In genomic region chr5:101852116-101852680, GRCm38 (mm10) we compare ENCODE assay signal across 18 mouse cellular contexts.
"Had no signal": no experiment of that assay in that cellular context is flagged by ENCODE, and none has a peak within 500 bp of the region (broad histone marks: within the 10 kb centered on the region; RNA-seq: fewer than 3 reads in every experiment).

No protein-coding gene starts in this region.

- H3K27me3 ChIP-seq: kidney, embryonic 15.5 days; lung, embryonic 15.5 days; midbrain, embryonic 12.5 days; midbrain, embryonic 15.5 days; neural tube, embryonic 12.5 days; neural tube, embryonic 15.5 days had no signal

- H3K4me3 ChIP-seq: kidney, embryonic 15.5 days; left cerebral cortex, adult 2 months; lung, embryonic 15.5 days; midbrain, embryonic 12.5 days; midbrain, embryonic 15.5 days; neural tube, embryonic 12.5 days; neural tube, embryonic 15.5 days had no signal

- H3K4me2 ChIP-seq: kidney, embryonic 15.5 days; lung, embryonic 15.5 days; midbrain, embryonic 12.5 days; midbrain, embryonic 15.5 days; neural tube, embryonic 12.5 days; neural tube, embryonic 15.5 days had no signal

- ATAC-seq: liver, postnatal 0 days; midbrain, embryonic 15.5 days had no signal

- H3K9ac ChIP-seq: kidney, embryonic 15.5 days; liver, embryonic 14.5 days; liver, postnatal 0 days; lung, embryonic 15.5 days; midbrain, embryonic 12.5 days; midbrain, embryonic 15.5 days; neural tube, embryonic 12.5 days; neural tube, embryonic 15.5 days had no signal

- H3K4me1 ChIP-seq: kidney, embryonic 15.5 days; lung, embryonic 15.5 days; midbrain, embryonic 12.5 days; midbrain, embryonic 15.5 days; neural tube, embryonic 12.5 days; neural tube, embryonic 15.5 days had no signal

- H3K27ac ChIP-seq: kidney, embryonic 15.5 days; left cerebral cortex, adult 2 months; liver, embryonic 14.5 days; lung, embryonic 15.5 days; midbrain, embryonic 12.5 days; midbrain, embryonic 15.5 days; neural tube, embryonic 12.5 days; neural tube, embryonic 15.5 days had no signal

- H3K9me3 ChIP-seq: kidney, embryonic 15.5 days; lung, embryonic 15.5 days; midbrain, embryonic 12.5 days; midbrain, embryonic 15.5 days; neural tube, embryonic 12.5 days; neural tube, embryonic 15.5 days had no signal

- DNase-seq: kidney, adult 11 months; kidney, adult 8-10 months; kidney, postnatal 10 days; kidney, postnatal 36 days; layer of hippocampus, postnatal 36 days; liver, postnatal 0 days; lung, postnatal 14 days; lung, postnatal 4 days; retina, postnatal 1 day; thymus, postnatal 25 days had no signal
